ENCODE assay signal across 8 mouse cellular contexts in genomic region chr6:142878744-142879701, GRCm38 (mm10).
DNase-seq lines count a peak whose midpoint lies in the region; ATAC-seq and TF ChIP-seq lines count a peak whose summit lies in the region.

No protein-coding gene starts in this region.

- peaks cover 50% of the 10 kb centered on the region for H3K4me1 ChIP-seq in hindbrain, embryonic 10.5 days (replicated peaks)
- peaks cover 10% of the 10 kb centered on the region; the same call in 1 of the 2 replicates for H3K4me1 ChIP-seq in hindbrain, embryonic 11.5 days (replicated peaks; ENCODE audit: control insufficient read depth, insufficient read depth, low read length)
- H3K4me1 ChIP-seq in embryonic facial prominence, embryonic 14.5 days (ENCODE audit: control insufficient read depth, insufficient read depth, low read length): peaks cover 17% of the 10 kb centered on the region
- H3K4me1 ChIP-seq in intestine, embryonic 16.5 days (ENCODE audit: control insufficient read depth, insufficient read depth, low read length): peaks cover 17% of the 10 kb centered on the region
- peaks cover 22% of the 10 kb centered on the region for H3K4me1 ChIP-seq in liver, postnatal 0 days (ENCODE audit: insufficient read depth)

- no peaks in the 10 kb centered on the region; the same call in 1 of the 2 replicates for H3K36me3 ChIP-seq in hindbrain, embryonic 10.5 days
- H3K36me3 ChIP-seq in hindbrain, embryonic 11.5 days (ENCODE audit: control insufficient read depth, insufficient read depth, low read length): no peaks in the 10 kb centered on the region
- H3K36me3 ChIP-seq in embryonic facial prominence, embryonic 14.5 days (ENCODE audit: control insufficient read depth, insufficient read depth, low read length): no peaks in the 10 kb centered on the region
- H3K36me3 ChIP-seq in intestine, embryonic 16.5 days (ENCODE audit: control insufficient read depth, insufficient read depth, low read length): no peaks in the 10 kb centered on the region
- no peaks in the 10 kb centered on the region for H3K36me3 ChIP-seq in liver, postnatal 0 days (replicated peaks; ENCODE audit: insufficient read depth, low read length)

- H3K9ac ChIP-seq in hindbrain, embryonic 11.5 days (ENCODE audit: low read depth, low read length): no peak overlapping the region
- H3K9ac ChIP-seq in embryonic facial prominence, embryonic 14.5 days (ENCODE audit: low read depth, low read length): no peak overlapping the region
- no peak overlapping the region for H3K9ac ChIP-seq in intestine, embryonic 16.5 days (ENCODE audit: low read depth, low read length)
- no peak overlapping the region for H3K9ac ChIP-seq in liver, postnatal 0 days (replicated peaks)

- no peaks in the 10 kb centered on the region for H3K27me3 ChIP-seq in hindbrain, embryonic 10.5 days (ENCODE audit: insufficient read depth, poor library complexity, severe bottlenecking)
- H3K27me3 ChIP-seq in hindbrain, embryonic 11.5 days (ENCODE audit: control insufficient read depth, insufficient read depth, low read length): no peaks in the 10 kb centered on the region
- no peaks in the 10 kb centered on the region for H3K27me3 ChIP-seq in embryonic facial prominence, embryonic 14.5 days (replicated peaks; ENCODE audit: control insufficient read depth, insufficient read depth, low read length)
- no peaks in the 10 kb centered on the region for H3K27me3 ChIP-seq in intestine, embryonic 16.5 days (replicated peaks; ENCODE audit: control insufficient read depth, insufficient read depth, low read length)
- H3K27me3 ChIP-seq in liver, postnatal 0 days (ENCODE audit: insufficient read depth, low read length): no peaks in the 10 kb centered on the region

- no peak for TF ChIP-seq EP300 in liver, postnatal 0 days (IDR thresholded peaks at IDR 0.05; ENCODE audit: low read depth)

- H3K9me3 ChIP-seq in hindbrain, embryonic 10.5 days: no peaks in the 10 kb centered on the region
- H3K9me3 ChIP-seq in hindbrain, embryonic 11.5 days (ENCODE audit: control insufficient read depth, low read length): no peaks in the 10 kb centered on the region
- H3K9me3 ChIP-seq in embryonic facial prominence, embryonic 14.5 days (ENCODE audit: control insufficient read depth, low read length): no peaks in the 10 kb centered on the region
- no peaks in the 10 kb centered on the region for H3K9me3 ChIP-seq in intestine, embryonic 16.5 days (ENCODE audit: control insufficient read depth, low read length)
- H3K9me3 ChIP-seq in liver, postnatal 0 days (ENCODE audit: low read length): no peaks in the 10 kb centered on the region

- WGBS in hindbrain, embryonic 10.5 days: 43% methylated on average over 15 of the region's 15 CpGs
- 41% methylated on average over 15 of the region's 15 CpGs for WGBS in hindbrain, embryonic 11.5 days
- 31% methylated on average over 15 of the region's 15 CpGs for WGBS in embryonic facial prominence, embryonic 14.5 days
- 26% methylated on average over 15 of the region's 15 CpGs for WGBS in intestine, embryonic 16.5 days
- 14% methylated on average over 15 of the region's 15 CpGs for WGBS in liver, postnatal 0 days (ENCODE audit: insufficient replicate concordance)

- no peak overlapping the region for H3K4me3 ChIP-seq in hindbrain, embryonic 10.5 days
- H3K4me3 ChIP-seq in hindbrain, embryonic 11.5 days (ENCODE audit: low read depth, low read length): no peak overlapping the region
- no peak overlapping the region for H3K4me3 ChIP-seq in embryonic facial prominence, embryonic 14.5 days (ENCODE audit: low read depth, low read length)
- no peak overlapping the region for H3K4me3 ChIP-seq in intestine, embryonic 16.5 days (ENCODE audit: low read length)
- no peak overlapping the region for H3K4me3 ChIP-seq in liver, postnatal 0 days (ENCODE audit: low read depth, low read length)

- peak overlapping the region; percentile 87 for H3K27ac ChIP-seq in hindbrain, embryonic 10.5 days
- no peak overlapping the region for H3K27ac ChIP-seq in hindbrain, embryonic 11.5 days (ENCODE audit: low read depth, low read length)
- no peak overlapping the region for H3K27ac ChIP-seq in embryonic facial prominence, embryonic 14.5 days (replicated peaks; ENCODE audit: low read depth, low read length)
- H3K27ac ChIP-seq in intestine, embryonic 16.5 days (ENCODE audit: low read length): 0 out of 2 replicates have a peak overlapping the region, but pooled peaks have one; percentile 15
- H3K27ac ChIP-seq in liver, postnatal 0 days (ENCODE audit: low read depth): no peak overlapping the region

- no peak for ATAC-seq in hindbrain, embryonic 11.5 days (ENCODE audit: low FRiP score)
- ATAC-seq in activated CD4-positive, CD25-positive, alpha-beta regulatory T cell, adult 4 months: peak; percentile 28
- ATAC-seq in embryonic facial prominence, embryonic 14.5 days (ENCODE audit: low read depth): no peak
- 0 out of 2 replicates have a peak, but pooled peaks have one; percentile 36 for ATAC-seq in intestine, embryonic 16.5 days
- ATAC-seq in liver, postnatal 0 days: peak; percentile 38; the same call in 1 of the 2 replicates

- DNase-seq in hindbrain, embryonic 10.5 days (ENCODE audit: low spot score): no peak
- no peak for DNase-seq in hindbrain, embryonic 11.5 days (ENCODE audit: low spot score)
- peak; percentile 55 for DNase-seq in embryonic facial prominence, embryonic 14.5 days (ENCODE audit: low spot score)
- peak; percentile 44 for DNase-seq in liver, postnatal 0 days
- no peak for DNase-seq in layer of hippocampus, postnatal 25 days (ENCODE audit: extremely low spot score in 1 of 2, low spot score in 1 of 2)
- DNase-seq in spleen, adult 12 weeks (ENCODE audit: low spot score): no peak

- no peak for TF ChIP-seq CTCF in liver, postnatal 0 days (IDR thresholded peaks at IDR 0.05; ENCODE audit: low read depth)

- no peak overlapping the region for H3K4me2 ChIP-seq in hindbrain, embryonic 11.5 days (replicated peaks; ENCODE audit: low read depth, low read length)
- H3K4me2 ChIP-seq in embryonic facial prominence, embryonic 14.5 days (ENCODE audit: low read depth, low read length): 0 out of 2 replicates have a peak overlapping the region, but pooled peaks have one; percentile 1
- no peak overlapping the region for H3K4me2 ChIP-seq in intestine, embryonic 16.5 days (ENCODE audit: low read depth, low read length)
- H3K4me2 ChIP-seq in liver, postnatal 0 days (ENCODE audit: low read depth, low read length): peak overlapping the region; percentile 39; the same call in 1 of the 2 replicates

Comparison
In these comparisons a context has a peak if more than half of its experiments do, and no peak if none do; other contexts are left out.
1. H3K27ac ChIP-seq: peak in hindbrain, embryonic 10.5 days (single experiment) and intestine, embryonic 16.5 days (single experiment); none in hindbrain, embryonic 11.5 days (single experiment), embryonic facial prominence, embryonic 14.5 days (single experiment) and liver, postnatal 0 days (single experiment).
2. DNase-seq: peak in embryonic facial prominence, embryonic 14.5 days (single experiment) and liver, postnatal 0 days (single experiment); none in hindbrain, embryonic 10.5 days (single experiment), hindbrain, embryonic 11.5 days (single experiment), layer of hippocampus, postnatal 25 days (0 of 2) and spleen, adult 12 weeks (single experiment).
3. ATAC-seq: peak in activated CD4-positive, CD25-positive, alpha-beta regulatory T cell, adult 4 months (single experiment), intestine, embryonic 16.5 days (single experiment) and liver, postnatal 0 days (single experiment); none in hindbrain, embryonic 11.5 days (single experiment) and embryonic facial prominence, embryonic 14.5 days (single experiment).
4. H3K4me2 ChIP-seq: peak in embryonic facial prominence, embryonic 14.5 days (single experiment) and liver, postnatal 0 days (single experiment); none in hindbrain, embryonic 11.5 days (single experiment) and intestine, embryonic 16.5 days (single experiment).